Mouse (Mus musculus) heart, adult 2 months (tissue): ENCODE measurements around the gene Synpr. TPM values are rescaled to one million over a fixed set of nuclear protein-coding genes. Genes with fewer than 3 reads are reported as not detected.

Experiments
- DNase-seq, 2 experiments: peaks; one replicate each; pipeline ENCODE4 v3.0.0; 2021
- H3K27ac ChIP-seq: fragments of 200-600 bp; 2 replicates; pipeline ENCODE4 v1.8.1; 2022
- H3K27me3 ChIP-seq: fragments of 200-500 bp; 2 replicates; pipeline ENCODE4 v1.6.1; 2012; ENCODE audit warnings: mild to moderate bottlenecking, low read length, inconsistent platforms, mixed read lengths; ENCODE audit not compliant: control insufficient read depth, insufficient read depth
- H3K36me3 ChIP-seq: fragments of 200-500 bp; 2 replicates; pipeline ENCODE4 v1.6.1; 2012; ENCODE audit warnings: low read length, inconsistent platforms; ENCODE audit not compliant: control insufficient read depth, insufficient read depth
- H3K4me1 ChIP-seq: fragments of 200-500 bp; 2 replicates; pipeline ENCODE4 v1.6.1; 2011; ENCODE audit warnings: low read length; ENCODE audit not compliant: control insufficient read depth, insufficient read depth
- H3K4me3 ChIP-seq: fragments of 200-600 bp; 2 replicates; pipeline ENCODE4 v1.8.1; 2022
- H3K79me2 ChIP-seq: fragments of 200-500 bp; replicated peaks from 2 replicates; pipeline ENCODE4 v1.6.1; 2012; ENCODE audit warnings: mild to moderate bottlenecking, inconsistent platforms, low read length, moderate library complexity, mixed read lengths; ENCODE audit not compliant: control insufficient read depth, insufficient read depth
- H3K9ac ChIP-seq: fragments of 200-500 bp; 2 replicates; pipeline ENCODE4 v1.6.1; 2012; ENCODE audit warnings: low read depth, mild to moderate bottlenecking, control low read depth, inconsistent platforms, low read length, mixed read lengths
- CTCF ChIP-seq: fragments of 200-600 bp; IDR thresholded peaks from 2 replicates; pipeline ENCODE4 v1.8.1; 2022; ENCODE audit warnings: antibody characterized with exemption, mild to moderate bottlenecking, moderate library complexity
- EP300 ChIP-seq: fragments of 200-500 bp; IDR thresholded peaks from 2 replicates; pipeline ENCODE4 v1.6.1; 2011; ENCODE audit warnings: low read depth, low read length, control low read depth; ENCODE audit not compliant: insufficient read depth
- POLR2A ChIP-seq: fragments of 200-500 bp; IDR thresholded peaks from 2 replicates; pipeline ENCODE4 v1.6.1; 2011; ENCODE audit warnings: mild to moderate bottlenecking, low read depth, low read length, control low read depth; ENCODE audit not compliant: insufficient read depth
- WGBS: fragments of 180-500 bp; shearing (Covaris S2); methylation state at CpG from one replicate; pipeline ENCODE4 v1.1.7; 2018; 5-methylcytosine and 5-hydroxymethylcytosine counted together
- intact Hi-C: fragments of 180-260 bp; cut with DNase I; formaldehyde crosslinking; loops from one replicate; pipeline ENCODE4 v1.15.1; 2025
- polyA plus RNA-seq: library from polyadenylated mRNA; depleted of rRNA; stranded (reverse); fragments of >200 nt; gene quantifications from 2 replicates; pipeline ENCODE4 v1.2.3, GENCODE M21; 2012
- total RNA-seq, 2 experiments: library from RNA; stranded (reverse); gene quantifications; 2 replicates each; pipeline ENCODE4 v1.2.3; 2021

Gene Synpr
- total and polyA plus RNA-seq, 3 experiments: 0.26 to 0.34 TPM; not detected in 1

GRCm38 (mm10) chr14:13459333-13459732 is 174.8 kb downstream of the Synpr start:
- Histone ChIP-seq H3K27ac (no peak overlapping the region), H3K4me1 (no peaks in the 10 kb centered on the region), H3K4me3 (no peak overlapping the region), H3K9ac (no peak overlapping the region), H3K79me2 (no peaks in the 10 kb centered on the region), H3K27me3 (no peaks in the 10 kb centered on the region), H3K36me3 (no peaks in the 10 kb centered on the region)
- intact Hi-C loops: no loop called here
- DNase-seq: no peak
- no peak for TF ChIP-seq CTCF
- no peak for TF ChIP-seq EP300
- TF ChIP-seq POLR2A: no peak
- 3% methylated on average over 1 of the region's 1 CpGs for WGBS

- Histone ChIP-seq H3K9ac (no peak overlapping the region), H3K27me3 (no peaks in the 10 kb centered on the region), H3K79me2 (no peaks in the 10 kb centered on the region), H3K27ac (no peak overlapping the region), H3K4me1 (no peaks in the 10 kb centered on the region), H3K36me3 (no peaks in the 10 kb centered on the region), H3K4me3 (no peak overlapping the region)
- TF ChIP-seq CTCF (no peak), EP300 (no peak), POLR2A (no peak)
- DNase-seq: no peak
- WGBS: 72% methylated on average over 2 of the region's 2 CpGs
- intact Hi-C loops: no loop called here
Measured at GRCm38 (mm10) chr14:13469211-13469610, 184.6 kb downstream of the Synpr start.

- H3K4me1 ChIP-seq: no peaks in the 10 kb centered on the region
- WGBS: 58% methylated on average over 1 of the region's 1 CpGs
- no peaks in the 10 kb centered on the region for H3K79me2 ChIP-seq
- H3K4me3 ChIP-seq: no peak overlapping the region
- no peak for TF ChIP-seq POLR2A
- TF ChIP-seq EP300: no peak
- no peak for TF ChIP-seq CTCF
- H3K9ac ChIP-seq: no peak overlapping the region
- intact Hi-C loops: loop anchor here (10.0 kb wide), 1 partner anchor 63 kb away; no protein-coding TSS in a partner anchor
- no peaks in the 10 kb centered on the region for H3K27me3 ChIP-seq
- no peak for DNase-seq
- no peaks in the 10 kb centered on the region for H3K36me3 ChIP-seq
- H3K27ac ChIP-seq: no peak overlapping the region
Measured at GRCm38 (mm10) chr14:13477821-13478220, 193.2 kb downstream of the Synpr start.

GRCm38 (mm10) chr14:13505355-13505754 is 220.8 kb downstream of the Synpr start:
- no peaks in the 10 kb centered on the region for H3K27me3 ChIP-seq
- WGBS: 52% methylated on average over 5 of the region's 5 CpGs
- no peak overlapping the region for H3K9ac ChIP-seq
- DNase-seq: no peak
- no peak overlapping the region for H3K27ac ChIP-seq
- intact Hi-C loops: no loop called here
- H3K36me3 ChIP-seq: no peaks in the 10 kb centered on the region
- no peaks in the 10 kb centered on the region for H3K79me2 ChIP-seq
- no peaks in the 10 kb centered on the region for H3K4me1 ChIP-seq
- TF ChIP-seq CTCF (no peak), EP300 (no peak), POLR2A (no peak)
- H3K4me3 ChIP-seq: no peak overlapping the region

GRCm38 (mm10) chr14:13518608-13519139 is 234.1 kb downstream of the Synpr start:
- Histone ChIP-seq H3K9ac (no peak overlapping the region), H3K4me3 (no peak overlapping the region), H3K36me3 (no peaks in the 10 kb centered on the region), H3K27me3 (no peaks in the 10 kb centered on the region), H3K27ac (no peak overlapping the region), H3K79me2 (no peaks in the 10 kb centered on the region), H3K4me1 (no peaks in the 10 kb centered on the region)
- intact Hi-C loops: no loop called here
- no peak for DNase-seq
- WGBS: 74% methylated on average over 5 of the region's 5 CpGs
- TF ChIP-seq CTCF (no peak), POLR2A (no peak), EP300 (no peak)

- Histone ChIP-seq H3K36me3 (no peaks in the 10 kb centered on the region), H3K27me3 (no peaks in the 10 kb centered on the region), H3K4me1 (no peaks in the 10 kb centered on the region), H3K79me2 (no peaks in the 10 kb centered on the region), H3K9ac (no peak overlapping the region), H3K4me3 (no peak overlapping the region), H3K27ac (no peak overlapping the region)
- TF ChIP-seq CTCF: no peak
- TF ChIP-seq EP300: no peak
- TF ChIP-seq POLR2A: no peak
- intact Hi-C loops: no loop called here
- 56% methylated on average over 7 of the region's 7 CpGs for WGBS
- no peak for DNase-seq
Measured at GRCm38 (mm10) chr14:13519239-13520011, 234.8 kb downstream of the Synpr start.
